Mouse (Mus musculus) hindbrain, embryonic 11.5 days (tissue): Measurements from ENCODE around the gene Tenm4. TPM values are rescaled to one million over a fixed set of nuclear protein-coding genes. Genes with fewer than 3 reads are reported as not detected.

Experiments used
- ATAC-seq: fragments of 200-750 bp; cut with Nextera tagmentation; 2 replicates; pipeline ENCODE4 v1.8.0; 2017; ENCODE audit warnings: mild to moderate bottlenecking, moderate TSS enrichment, moderate library complexity; ENCODE audit not compliant: low FRiP score
- DNase-seq: peaks from one replicate; pipeline ENCODE4 v3.0.0-alpha.2; 2015; ENCODE audit warnings: low spot score
- H3K27ac ChIP-seq: fragments of 300-500 bp; sonication (generic); 2 replicates; pipeline ENCODE4 v1.5.1; 2014; ENCODE audit warnings: mild to moderate bottlenecking, low read depth, low read length
- H3K27me3 ChIP-seq: fragments of 300-500 bp; sonication (generic); 2 replicates; pipeline ENCODE4 v1.6.1; 2014; ENCODE audit warnings: mild to moderate bottlenecking, low read length, moderate library complexity, mixed read lengths; ENCODE audit not compliant: control insufficient read depth, insufficient read depth
- H3K36me3 ChIP-seq: fragments of 300-500 bp; sonication (generic); 2 replicates; pipeline ENCODE4 v1.6.1; 2014; ENCODE audit warnings: mild to moderate bottlenecking, low read length, moderate library complexity, mixed read lengths; ENCODE audit not compliant: control insufficient read depth, insufficient read depth
- H3K4me1 ChIP-seq: fragments of 300-500 bp; sonication (generic); replicated peaks from 2 replicates; pipeline ENCODE4 v1.6.1; 2014; ENCODE audit warnings: low read length, mixed read lengths; ENCODE audit not compliant: control insufficient read depth, insufficient read depth
- H3K4me2 ChIP-seq: fragments of 300-500 bp; sonication (generic); replicated peaks from 2 replicates; pipeline ENCODE4 v1.6.1; 2014; ENCODE audit warnings: mild to moderate bottlenecking, low read depth, low read length
- H3K4me3 ChIP-seq: fragments of 300-500 bp; sonication (generic); 2 replicates; pipeline ENCODE4 v1.5.1; 2014; ENCODE audit warnings: low read depth, low read length
- H3K9ac ChIP-seq: fragments of 300-500 bp; sonication (generic); 2 replicates; pipeline ENCODE4 v1.6.1; 2014; ENCODE audit warnings: low read depth, low read length
- H3K9me3 ChIP-seq: fragments of 300-500 bp; sonication (generic); 2 replicates; pipeline ENCODE4 v1.6.1; 2016; ENCODE audit warnings: low read length; ENCODE audit not compliant: control insufficient read depth
- WGBS: fragments of 180-500 bp; shearing (Covaris S2); extraction: QIAGEN DNeasy Blood & Tissue Kit; methylation state at CpG from one replicate; pipeline ENCODE4 v1.1.7; 2014; 5-methylcytosine and 5-hydroxymethylcytosine counted together
- polyA plus RNA-seq: library from polyadenylated mRNA; unstranded; fragments of >200 nt; fragmentation: Nextera tagmentation; extraction: Ambion mirVana; gene quantifications from 2 replicates; pipeline ENCODE4 v1.2.1, GENCODE M21; 2014

Gene Tenm4
- polyA plus RNA-seq, 1 experiment from 2014 or later = 24.0 TPM

DNA sequence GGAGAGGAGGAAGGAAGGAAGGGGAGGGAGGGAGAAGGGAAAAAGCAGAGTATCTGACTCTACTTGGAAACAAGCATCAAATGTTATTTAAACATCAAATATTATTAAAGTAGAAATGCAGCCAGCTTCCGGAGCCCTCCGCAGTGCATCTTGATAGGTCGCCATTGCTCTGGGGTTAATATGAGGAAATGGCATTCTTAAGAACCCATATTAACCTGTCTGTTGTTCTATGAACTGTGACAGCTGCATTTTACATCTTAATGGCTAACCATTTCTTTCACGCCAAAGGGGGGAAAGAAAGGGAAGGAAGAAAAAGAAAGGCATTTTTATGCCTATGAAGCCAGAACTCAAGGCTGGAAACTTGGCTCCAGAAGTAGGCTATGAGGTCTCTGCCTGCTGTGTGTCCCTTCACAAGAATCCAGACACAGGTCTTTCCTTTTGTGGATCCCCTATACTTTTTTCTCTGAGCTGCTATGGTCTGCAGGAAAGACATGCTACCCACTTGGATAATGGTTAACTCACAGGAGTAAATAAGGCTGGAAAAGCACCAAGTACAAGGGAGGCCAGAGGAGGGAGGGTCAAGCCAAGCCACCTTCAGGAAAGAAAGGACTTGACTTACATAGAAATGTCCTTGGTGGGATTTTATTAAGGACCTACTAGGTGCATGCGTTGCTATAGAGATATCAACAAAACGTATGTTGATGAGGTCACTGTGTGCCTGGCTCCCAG lies 318.5 kb downstream of the Tenm4 start:
- DNase-seq (no peak), ATAC-seq (no peak)
- Histone ChIP-seq H3K4me3 (no peak overlapping the region), H3K27ac (no peak overlapping the region), H3K36me3 (no peaks in the 10 kb centered on the region), H3K4me2 (no peak overlapping the region), H3K4me1 (no peaks in the 10 kb centered on the region), H3K9me3 (no peaks in the 10 kb centered on the region), H3K27me3 (no peaks in the 10 kb centered on the region), H3K9ac (no peak overlapping the region)
- WGBS = 88% methylated on average over 6 of the region's 6 CpGs

DNA sequence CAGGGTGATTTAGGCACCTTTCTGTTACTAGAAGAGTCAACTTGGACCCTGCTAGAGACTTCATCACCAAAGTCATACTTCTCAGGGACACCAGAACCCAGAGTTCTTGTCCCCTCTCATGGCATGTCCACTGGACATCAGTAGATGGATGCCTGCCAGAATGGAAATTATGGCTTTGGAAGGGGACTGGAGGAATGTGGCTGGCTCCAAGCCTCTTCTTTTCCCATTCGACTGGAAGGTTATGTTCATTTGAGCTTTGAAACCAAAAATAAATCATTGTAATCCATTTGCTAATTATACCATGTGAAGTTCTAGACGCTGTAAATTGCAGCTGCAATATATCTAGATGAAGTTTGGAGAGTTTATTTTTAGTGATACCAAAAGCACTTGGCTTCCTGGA lies 320.9 kb downstream of the Tenm4 start:
- H3K4me2 ChIP-seq = no peak overlapping the region
- no peak for DNase-seq
- no peaks in the 10 kb centered on the region for H3K9me3 ChIP-seq
- ATAC-seq = no peak
- no peak overlapping the region for H3K27ac ChIP-seq
- no peak overlapping the region for H3K9ac ChIP-seq
- no peak overlapping the region for H3K4me3 ChIP-seq
- no peaks in the 10 kb centered on the region for H3K27me3 ChIP-seq
- no peaks in the 10 kb centered on the region for H3K4me1 ChIP-seq
- WGBS = 91% methylated on average over 2 of the region's 2 CpGs
- H3K36me3 ChIP-seq = no peaks in the 10 kb centered on the region

DNA sequence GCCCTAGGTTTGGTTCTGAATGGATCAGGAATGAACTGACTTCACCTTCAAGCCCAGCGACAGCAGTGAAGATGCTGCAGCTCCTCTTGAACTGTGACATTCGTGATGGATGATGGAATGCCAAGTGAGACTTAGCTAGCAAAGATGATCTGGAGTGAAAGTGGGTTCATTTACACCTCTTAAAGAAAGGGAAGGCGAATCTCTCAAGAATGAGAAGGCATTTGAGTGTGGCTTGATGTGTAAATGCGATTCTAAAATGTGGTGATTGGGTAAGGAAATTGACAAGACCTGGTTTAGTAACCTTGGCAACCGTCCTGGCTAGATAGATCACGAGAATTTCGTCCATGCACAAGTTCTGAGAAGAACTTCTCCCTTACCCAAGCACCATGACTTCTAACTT lies 321.6 kb downstream of the Tenm4 start:
- 89% methylated on average over 7 of the region's 7 CpGs for WGBS

DNA sequence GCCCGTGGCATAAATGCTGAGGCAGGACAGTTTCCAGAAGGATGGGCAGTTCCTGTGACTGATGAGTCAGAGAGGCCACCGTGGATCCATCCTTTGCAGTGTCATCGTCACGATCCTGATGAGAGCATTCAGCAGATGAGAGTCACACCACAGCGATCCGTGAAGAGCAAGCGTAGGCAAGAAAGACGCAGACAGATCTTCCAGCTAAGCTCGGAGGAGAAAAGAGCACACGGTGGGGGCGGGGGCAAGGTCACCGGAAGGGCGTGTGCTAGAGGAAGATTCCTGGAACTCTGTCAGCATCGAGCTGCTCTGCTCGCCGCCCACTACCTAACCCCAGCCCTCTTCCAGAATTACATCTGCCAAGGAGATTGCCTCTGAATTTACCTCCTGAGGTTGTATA lies 323.0 kb downstream of the Tenm4 start:
- DNase-seq = no peak
- WGBS = 78% methylated on average over 16 of the region's 16 CpGs
- Histone ChIP-seq H3K9ac (no peak overlapping the region), H3K4me1 (no peaks in the 10 kb centered on the region), H3K36me3 (no peaks in the 10 kb centered on the region), H3K27ac (no peak overlapping the region), H3K9me3 (no peaks in the 10 kb centered on the region), H3K4me3 (no peak overlapping the region), H3K27me3 (no peaks in the 10 kb centered on the region), H3K4me2 (no peak overlapping the region)
- ATAC-seq = no peak

More for the DNA sequence above, 321.6 kb downstream of the Tenm4 start:
- Histone ChIP-seq H3K27me3 (no peaks in the 10 kb centered on the region), H3K27ac (no peak overlapping the region), H3K36me3 (no peaks in the 10 kb centered on the region), H3K9ac (no peak overlapping the region), H3K4me2 (no peak overlapping the region), H3K4me3 (no peak overlapping the region), H3K9me3 (no peaks in the 10 kb centered on the region), H3K4me1 (no peaks in the 10 kb centered on the region)
- no peak for DNase-seq
- ATAC-seq = no peak

DNA sequence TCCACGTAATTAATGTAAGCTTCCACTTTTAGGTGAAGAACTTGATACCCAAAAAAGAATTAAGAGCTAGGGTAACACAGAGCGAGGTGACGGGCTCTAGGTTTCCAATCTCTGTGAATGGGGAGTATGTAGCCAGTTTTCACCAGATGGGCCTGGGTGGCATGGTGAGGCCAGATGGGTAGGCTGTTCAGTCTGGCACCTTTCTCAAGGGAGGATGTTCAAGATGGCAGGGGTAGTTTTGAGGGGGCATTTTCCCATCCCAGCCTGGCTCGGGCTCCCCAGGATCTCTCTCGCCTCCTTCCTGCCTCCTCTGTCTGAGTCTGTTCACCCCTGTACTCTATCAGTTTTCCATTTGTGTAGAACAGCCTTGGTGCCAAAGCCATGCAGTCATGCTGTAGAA lies 329.1 kb downstream of the Tenm4 start:
- Histone ChIP-seq H3K27me3 (no peaks in the 10 kb centered on the region), H3K27ac (no peak overlapping the region), H3K4me2 (no peak overlapping the region), H3K4me1 (no peaks in the 10 kb centered on the region), H3K9me3 (no peaks in the 10 kb centered on the region), H3K9ac (no peak overlapping the region), H3K36me3 (no peaks in the 10 kb centered on the region), H3K4me3 (no peak overlapping the region)
- no peak for ATAC-seq
- DNase-seq = no peak
- WGBS = 90% methylated on average over 5 of the region's 5 CpGs

DNA sequence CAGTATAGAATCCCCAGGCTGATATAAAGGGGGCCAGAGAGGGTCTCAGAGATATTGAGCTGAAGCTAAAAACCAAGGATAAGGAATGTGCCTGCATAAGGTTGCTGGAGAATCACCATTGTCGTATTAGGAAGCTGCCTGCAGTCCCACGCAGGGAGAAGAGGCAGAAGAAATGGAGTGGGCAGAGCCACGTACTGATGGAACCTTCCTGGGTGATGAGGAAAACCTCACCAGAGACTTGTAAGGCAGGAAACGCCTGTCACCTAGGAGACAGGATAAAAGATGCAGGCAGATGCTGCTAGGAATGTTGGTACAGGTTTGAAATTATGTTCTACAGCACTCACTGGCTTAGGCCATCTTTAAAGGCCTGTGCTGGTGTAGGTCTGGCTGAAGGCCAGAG lies 329.8 kb downstream of the Tenm4 start:
- ATAC-seq (no peak), DNase-seq (no peak)
- Histone ChIP-seq H3K36me3 (no peaks in the 10 kb centered on the region), H3K27me3 (no peaks in the 10 kb centered on the region), H3K27ac (no peak overlapping the region), H3K4me2 (no peak overlapping the region), H3K9ac (no peak overlapping the region), H3K9me3 (no peaks in the 10 kb centered on the region), H3K4me1 (no peaks in the 10 kb centered on the region), H3K4me3 (no peak overlapping the region)
- WGBS = 92% methylated on average over 4 of the region's 4 CpGs

DNA sequence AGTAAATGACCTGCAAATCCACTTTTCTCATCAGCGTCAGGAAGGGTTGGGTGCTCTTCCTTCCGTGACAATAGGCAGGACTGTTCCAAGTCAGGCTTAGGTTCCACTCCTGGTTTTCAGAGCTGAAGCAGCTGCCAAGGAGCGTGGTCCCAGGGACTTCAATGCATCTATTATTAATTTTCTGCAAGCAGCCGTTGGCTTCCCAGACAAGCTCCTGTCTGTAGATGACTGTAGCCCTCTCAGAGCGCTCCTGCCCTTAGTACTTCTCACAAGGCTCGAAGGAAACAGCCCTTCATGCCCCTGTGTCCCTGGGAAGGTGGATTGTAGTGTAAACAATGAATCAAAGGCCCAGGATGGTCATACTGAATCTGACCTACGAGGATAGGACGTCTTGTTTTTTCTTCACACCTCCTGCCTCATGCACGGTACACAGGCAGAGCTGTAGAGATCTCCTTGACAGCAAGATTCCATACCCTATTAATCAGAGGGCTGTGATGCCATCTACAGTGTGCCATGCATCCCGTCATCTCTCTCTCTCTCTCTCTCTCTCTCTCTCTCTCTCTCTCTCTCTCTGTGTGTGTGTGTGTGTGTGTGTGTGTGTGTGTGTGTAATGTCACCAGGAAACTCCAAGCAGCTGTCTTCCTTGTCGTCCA lies 331.4 kb downstream of the Tenm4 start:
- WGBS = 71% methylated on average over 11 of the region's 11 CpGs
- H3K9me3 ChIP-seq = no peaks in the 10 kb centered on the region
- H3K36me3 ChIP-seq = no peaks in the 10 kb centered on the region
- H3K4me1 ChIP-seq = no peaks in the 10 kb centered on the region; the same call in 1 of the 2 replicates
- H3K9ac ChIP-seq = no peak overlapping the region
- no peak overlapping the region for H3K4me2 ChIP-seq
- H3K27ac ChIP-seq = no peak overlapping the region
- no peak for ATAC-seq
- H3K27me3 ChIP-seq = no peaks in the 10 kb centered on the region
- no peak overlapping the region for H3K4me3 ChIP-seq
- DNase-seq = no peak

DNA sequence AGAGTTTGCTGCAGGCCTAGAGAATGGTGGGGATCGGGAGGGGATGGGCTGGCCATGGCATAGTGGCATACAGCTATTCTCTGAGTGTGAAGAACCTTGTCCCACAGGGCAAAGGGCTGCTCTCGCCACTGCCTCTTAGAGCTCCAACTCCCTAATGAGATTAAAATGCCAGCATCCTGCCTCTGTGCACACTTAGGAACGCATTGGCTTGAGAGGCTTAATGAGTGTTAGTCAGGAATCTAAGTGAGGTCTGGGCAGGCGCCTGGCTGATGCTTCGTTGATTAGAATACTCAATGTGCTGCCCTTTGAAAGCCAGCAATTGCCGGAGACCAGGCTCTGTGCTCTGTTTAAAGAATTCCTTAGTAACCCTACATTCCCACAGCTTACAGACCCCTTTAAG lies 334.5 kb downstream of the Tenm4 start:
- DNase-seq (no peak), ATAC-seq (no peak)
- H3K4me3 ChIP-seq = no peak overlapping the region
- H3K27me3 ChIP-seq = no peaks in the 10 kb centered on the region
- no peaks in the 10 kb centered on the region; the same call in 1 of the 2 replicates for H3K4me1 ChIP-seq
- no peak overlapping the region for H3K27ac ChIP-seq
- WGBS = 77% methylated on average over 6 of the region's 6 CpGs
- H3K36me3 ChIP-seq = no peaks in the 10 kb centered on the region
- H3K4me2 ChIP-seq = no peak overlapping the region
- H3K9ac ChIP-seq = no peak overlapping the region
- H3K9me3 ChIP-seq = no peaks in the 10 kb centered on the region

DNA sequence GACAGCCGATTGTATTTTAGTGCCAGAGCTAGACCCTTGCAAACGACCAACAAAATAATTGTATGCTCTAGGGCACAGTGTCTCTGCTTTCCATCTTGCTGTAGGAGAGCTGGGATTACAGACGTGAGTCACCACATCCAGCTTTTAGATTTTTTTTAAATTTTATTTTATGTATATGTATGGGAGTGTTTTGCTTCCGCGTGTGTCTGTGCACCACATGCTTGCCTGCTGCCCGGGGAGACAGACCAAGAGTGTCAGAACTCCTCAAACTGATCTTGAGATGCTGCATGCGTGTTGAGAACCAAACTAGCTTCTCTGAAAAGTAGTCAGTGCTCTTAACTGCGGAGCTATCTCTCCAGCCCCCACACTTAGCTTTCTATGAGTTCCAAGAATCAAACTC lies 336.0 kb downstream of the Tenm4 start:
- H3K36me3 ChIP-seq = no peaks in the 10 kb centered on the region
- no peak for ATAC-seq
- no peak overlapping the region for H3K27ac ChIP-seq
- 85% methylated on average over 8 of the region's 8 CpGs for WGBS
- H3K9ac ChIP-seq = no peak overlapping the region
- no peak overlapping the region for H3K4me3 ChIP-seq
- H3K4me2 ChIP-seq = no peak overlapping the region
- no peaks in the 10 kb centered on the region; the same call in 1 of the 2 replicates for H3K4me1 ChIP-seq
- no peak for DNase-seq
- no peaks in the 10 kb centered on the region for H3K9me3 ChIP-seq
- no peaks in the 10 kb centered on the region for H3K27me3 ChIP-seq
